Mouse (Mus musculus) ES-Bruce4 (cell line): ENCODE data around the gene Plcg1.

Source experiments
- CTCF ChIP-seq: IDR thresholded peaks from one replicate; pipeline ENCODE4 v1.8.1; 2011; ENCODE audit warnings: low read depth, low read length
- EP300 ChIP-seq: IDR thresholded peaks from 2 replicates; pipeline ENCODE4 v1.6.1; 2011; ENCODE audit warnings: low read depth, low read length; ENCODE audit not compliant: insufficient read depth
- POLR2A ChIP-seq: IDR thresholded peaks from one replicate; pipeline ENCODE4 v1.8.1; 2011; ENCODE audit warnings: low read length; ENCODE audit not compliant: insufficient read depth

DNA sequence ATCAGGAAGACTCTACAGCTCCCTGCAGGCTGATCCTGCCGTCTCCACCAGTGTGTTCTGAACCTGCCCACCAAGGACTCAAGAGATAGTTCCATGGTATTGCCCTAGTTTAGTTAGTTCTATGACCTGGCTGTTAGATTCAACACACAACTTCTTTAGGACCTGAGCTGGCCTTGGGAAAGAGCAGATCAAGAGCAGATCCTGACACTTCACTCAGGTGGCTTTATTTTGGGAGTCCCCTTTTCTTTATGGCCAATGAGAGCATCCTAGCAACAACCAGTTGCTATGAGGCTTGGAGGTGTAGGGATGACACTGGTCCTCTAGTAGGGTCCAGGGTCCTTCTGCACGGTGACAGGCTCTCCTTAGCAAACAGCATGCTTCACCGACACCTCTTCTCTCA is 34.0 kb downstream of the Plcg1 start:
- TF ChIP-seq CTCF (no peak), POLR2A (no peak), EP300 (no peak)
